Comparison of ENCODE assay signal across 9 mouse cellular contexts in the genomic region with DNA sequence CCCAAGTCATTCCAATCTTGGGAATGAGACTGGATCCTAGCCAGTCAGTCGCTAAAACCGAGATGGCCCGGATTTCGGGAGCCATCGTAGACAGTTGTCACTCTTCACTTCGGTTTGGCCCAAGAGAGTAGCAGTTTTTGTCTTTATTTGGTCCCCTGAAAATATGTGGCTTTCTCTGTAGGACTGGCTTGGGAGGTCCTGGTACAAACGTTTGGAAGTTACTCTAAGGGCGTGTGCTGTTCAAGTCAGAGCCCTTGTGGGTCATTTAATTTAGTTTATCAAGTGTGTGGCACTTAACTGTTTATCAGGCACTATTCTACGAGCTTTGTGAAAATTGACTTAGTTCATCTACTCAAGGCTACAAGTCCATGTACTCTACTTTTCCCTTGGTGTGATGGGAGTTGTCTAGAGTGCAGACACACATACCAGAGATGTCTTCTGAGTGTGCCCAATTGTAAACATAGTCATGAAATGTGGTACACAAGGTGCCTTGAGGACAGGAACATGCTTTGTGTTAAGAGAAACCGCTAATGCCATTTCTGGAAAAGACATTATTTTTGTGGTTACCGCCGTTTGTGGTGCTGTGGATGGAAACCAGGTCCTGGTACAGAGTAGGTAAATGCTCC. TPM values are rescaled to one million over a fixed set of nuclear protein-coding genes. Genes with fewer than 3 reads are reported as not detected.
DNase-seq lines count a peak whose midpoint lies in the region; ATAC-seq and TF ChIP-seq lines count a peak whose summit lies in the region.
"Had no signal": no experiment of that assay in that cellular context is flagged by ENCODE, and none has a peak within 500 bp of the region (broad histone marks: within the 10 kb centered on the region; RNA-seq: fewer than 3 reads in every experiment).

No protein-coding gene starts in this region.

- H3K27me3 ChIP-seq in limb, embryonic 12.5 days = peaks cover 9% of the 10 kb centered on the region; the same call in 1 of the 2 replicates

- ATAC-seq in erythroblast, adult 5-6 weeks (replicated peaks; ENCODE audit: low FRiP score, poor library complexity, severe bottlenecking) = peak; percentile 64
- ATAC-seq in limb, embryonic 12.5 days (ENCODE audit: insufficient number of reproducible peaks, insufficient read depth, low FRiP score, low TSS enrichment, low read depth) = no peak

- peak overlapping the region; percentile 55 for H3K4me2 ChIP-seq in limb, embryonic 12.5 days

- TF ChIP-seq POLR2A in lung, adult 2 months (IDR thresholded peaks at IDR 0.05; ENCODE audit: borderline replicate concordance, extremely low read depth, low read depth, low read length) = no peak
- TF ChIP-seq POLR2A in olfactory bulb, adult 2 months (IDR thresholded peaks at IDR 0.05; ENCODE audit: insufficient read depth, low read depth, low read length) = no peak

- no peaks in the 10 kb centered on the region for H3K4me1 ChIP-seq in lung, adult 2 months (ENCODE audit: control insufficient read depth, insufficient read depth, low read length)
- H3K4me1 ChIP-seq in limb, embryonic 12.5 days (replicated peaks) = no peaks in the 10 kb centered on the region
- H3K4me1 ChIP-seq in olfactory bulb, adult 2 months (ENCODE audit: control insufficient read depth, insufficient read depth, low read length) = no peaks in the 10 kb centered on the region

- no peaks in the 10 kb centered on the region for H3K9me3 ChIP-seq in limb, embryonic 12.5 days

- no peaks in the 10 kb centered on the region for H3K36me3 ChIP-seq in limb, embryonic 12.5 days

- TF ChIP-seq CTCF in lung, adult 2 months (IDR thresholded peaks at IDR 0.05; ENCODE audit: insufficient read depth, low read length) = no peak
- no peak for TF ChIP-seq CTCF in olfactory bulb, adult 2 months (IDR thresholded peaks at IDR 0.05; ENCODE audit: insufficient read depth, low read depth, low read length)

- no peak overlapping the region for H3K9ac ChIP-seq in limb, embryonic 12.5 days (replicated peaks)

- no peak for DNase-seq in lung, adult 2 months
- no peak for DNase-seq in lung, postnatal 4 days
- DNase-seq in spleen, adult 18-20 months = no peak
- no peak for DNase-seq in urinary bladder, adult 2 months (ENCODE audit: low spot score)
- no peak for DNase-seq in layer of hippocampus, postnatal 14 days (ENCODE audit: low spot score in 2 of 2)

- 52% methylated on average over 12 of the region's 12 CpGs for WGBS in lung, adult 2 months
- 52% methylated on average over 12 of the region's 12 CpGs for WGBS in limb, embryonic 12.5 days
- 57% methylated on average over 12 of the region's 12 CpGs for WGBS in olfactory bulb, adult 2 months

- no peak overlapping the region for H3K27ac ChIP-seq in limb, embryonic 12.5 days
- no peak overlapping the region for H3K27ac ChIP-seq in olfactory bulb, adult 2 months (ENCODE audit: insufficient read depth, low read depth, low read length)

- H3K4me3 ChIP-seq in lung, adult 2 months (replicated peaks; ENCODE audit: extremely low read depth, low read depth, low read length) = peak overlapping the region; percentile 67
- H3K4me3 ChIP-seq in limb, embryonic 12.5 days (replicated peaks) = peak overlapping the region; percentile 59
- peak overlapping the region; percentile 89 for H3K4me3 ChIP-seq in olfactory bulb, adult 2 months (ENCODE audit: insufficient read depth, low read depth, low read length)

RNA-seq across cellular contexts. Expression of gene Xk, which starts 0.9 kb away (rescaled TPM):
- 0.67 and 0.90 TPM in 2 replicates for polyA plus RNA-seq in lung, adult 2 months (2012; rRNA removed)
- total RNA-seq in erythroblast, adult 5-6 weeks (2015; ENCODE audit: low replicate concordance) = 42.5 and 48.9 TPM in 2 replicates
- total RNA-seq in erythroblast, adult 5-6 weeks (2017; ENCODE audit: low replicate concordance) = 35.4 and 46.2 TPM in 2 replicates
- polyA plus RNA-seq in limb, embryonic 12.5 days (2016; fragmentation: Nextera tagmentation; extraction: Ambion mirVana) = 1.5 and 2.0 TPM in 2 replicates
- polyA plus RNA-seq in olfactory bulb, adult 2 months (2012; ENCODE audit: insufficient read depth, insufficient read length, low replicate concordance, missing spikeins) = not detected in 2 replicates
- polyA plus RNA-seq in urinary bladder, adult 2 months (2012; rRNA removed) = 13.8 and 16.7 TPM in 2 replicates
- total RNA-seq in layer of hippocampus, postnatal 14 days (2021) = 10 to 100 TPM in 1 of 2 experiments, 1 to 10 TPM in 1; 8.4 to 11.9 TPM

RNA-seq across cellular contexts. Expression of gene H2al1m, which starts 10.1 kb away (rescaled TPM):
- polyA plus RNA-seq in lung, adult 2 months (2012; rRNA removed) = 0.28 TPM in 1 of 2 replicates, not detected in the other
- total RNA-seq in erythroblast, adult 5-6 weeks (2015; ENCODE audit: low replicate concordance) = 6.5 TPM in 1 of 2 replicates, not detected in the other
- total RNA-seq in erythroblast, adult 5-6 weeks (2017; ENCODE audit: low replicate concordance) = 0.68 and 3.9 TPM in 2 replicates
- polyA plus RNA-seq in limb, embryonic 12.5 days (2016; fragmentation: Nextera tagmentation; extraction: Ambion mirVana) = not detected in 2 replicates
- polyA plus RNA-seq in olfactory bulb, adult 2 months (2012; ENCODE audit: insufficient read depth, insufficient read length, low replicate concordance, missing spikeins) = not detected in 2 replicates
- polyA plus RNA-seq in urinary bladder, adult 2 months (2012; rRNA removed) = 0.84 and 0.89 TPM in 2 replicates
- 1 to 10 TPM in 1 of 2 experiments, not detected in 1; 1.4 TPM for total RNA-seq in layer of hippocampus, postnatal 14 days (2021)
- total RNA-seq: adrenal gland, adult 18-20 months had no signal

RNA-seq across cellular contexts. Expression of gene Gm14862, which starts 16.8 kb away (rescaled TPM):
- not detected in 2 replicates for polyA plus RNA-seq in lung, adult 2 months (2012; rRNA removed)
- total RNA-seq in erythroblast, adult 5-6 weeks (2015; ENCODE audit: low replicate concordance) = 9.4 TPM in 1 of 2 replicates, not detected in the other
- total RNA-seq in erythroblast, adult 5-6 weeks (2017; ENCODE audit: low replicate concordance) = 1.4 and 5.6 TPM in 2 replicates
- polyA plus RNA-seq in limb, embryonic 12.5 days (2016; fragmentation: Nextera tagmentation; extraction: Ambion mirVana) = not detected in 2 replicates
- polyA plus RNA-seq in olfactory bulb, adult 2 months (2012; ENCODE audit: insufficient read depth, insufficient read length, low replicate concordance, missing spikeins) = not detected in 2 replicates
- not detected in 2 replicates for polyA plus RNA-seq in urinary bladder, adult 2 months (2012; rRNA removed)
- total RNA-seq in layer of hippocampus, postnatal 14 days (2021) = not detected
- total RNA-seq: adrenal gland, adult 18-20 months had no signal
